Mouse (Mus musculus): ENCODE results near the gene Gm28042.

Gene Gm28042

DNA sequence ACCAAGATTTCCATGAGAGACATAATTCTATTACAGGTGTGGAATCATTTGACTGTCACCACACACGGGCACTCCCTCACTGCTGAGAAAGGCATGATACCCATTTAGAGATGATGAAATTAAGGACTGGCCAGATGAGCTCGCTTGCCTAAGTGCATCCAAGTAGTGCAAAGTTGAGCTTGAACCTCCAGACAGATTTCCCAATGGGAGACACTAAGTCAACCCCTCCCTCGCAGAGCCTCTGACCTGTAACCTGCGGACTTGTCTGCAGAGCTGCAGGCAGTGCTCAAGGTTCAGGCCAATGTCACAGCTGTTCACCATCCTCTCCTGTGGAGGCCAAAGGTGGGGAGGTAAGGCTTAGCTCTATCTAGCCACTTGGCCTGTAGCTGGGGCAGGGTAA is 31.5 kb downstream of the Gm28042 start:
- DNase-seq (ENCODE audit: low read depth, low spot score): no peak

- no peak for DNase-seq (ENCODE audit: low read depth, low spot score)
Measured at GRCm38 (mm10) chr2:120059466-120059865, 32.2 kb downstream of the Gm28042 start.

DNA sequence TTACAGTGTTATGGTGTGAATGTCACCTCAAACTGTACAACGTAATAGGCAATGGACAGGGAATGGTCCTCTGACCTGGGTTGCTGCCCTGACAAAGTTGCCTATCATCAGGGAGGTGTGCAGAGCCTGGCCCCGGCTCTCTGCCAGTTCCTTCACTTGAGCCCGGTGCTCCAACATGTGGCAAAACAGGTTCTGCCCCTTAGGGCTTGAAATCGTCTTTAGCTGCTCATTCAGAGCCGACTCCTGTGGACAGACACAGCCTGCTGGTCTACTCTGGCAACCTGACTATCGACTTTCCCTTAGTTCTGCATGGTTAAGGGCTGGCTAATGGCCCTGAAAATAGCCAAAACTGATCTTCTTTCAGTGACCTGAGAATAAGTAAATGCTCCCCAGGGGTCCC is 32.9 kb downstream of the Gm28042 start:
- DNase-seq (ENCODE audit: low read depth, low spot score): no peak

DNA sequence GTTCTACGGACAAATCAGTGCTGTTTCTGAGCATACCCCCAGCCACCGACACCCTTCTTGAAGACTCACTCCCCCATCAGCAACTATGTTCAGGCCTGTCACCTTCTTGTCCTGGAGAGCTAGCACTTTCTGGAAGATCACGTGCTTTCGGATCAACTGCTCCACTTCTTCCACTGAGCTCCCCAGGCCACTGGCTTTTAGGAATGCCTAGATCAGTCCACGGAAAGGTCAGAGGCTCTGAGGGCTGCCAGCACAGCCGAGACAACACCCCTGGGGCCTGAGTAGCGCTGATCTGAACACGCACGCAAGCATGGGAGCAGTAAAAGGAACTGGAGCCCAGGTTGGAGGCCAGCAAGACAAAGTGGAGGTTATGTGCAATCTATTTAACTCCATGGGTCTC is 33.4 kb downstream of the Gm28042 start:
- DNase-seq (ENCODE audit: low read depth, low spot score): no peak

GRCm38 (mm10) chr2:120062248-120062647 is 35.0 kb downstream of the Gm28042 start:
- no peak for DNase-seq (ENCODE audit: low read depth, low spot score)

DNA sequence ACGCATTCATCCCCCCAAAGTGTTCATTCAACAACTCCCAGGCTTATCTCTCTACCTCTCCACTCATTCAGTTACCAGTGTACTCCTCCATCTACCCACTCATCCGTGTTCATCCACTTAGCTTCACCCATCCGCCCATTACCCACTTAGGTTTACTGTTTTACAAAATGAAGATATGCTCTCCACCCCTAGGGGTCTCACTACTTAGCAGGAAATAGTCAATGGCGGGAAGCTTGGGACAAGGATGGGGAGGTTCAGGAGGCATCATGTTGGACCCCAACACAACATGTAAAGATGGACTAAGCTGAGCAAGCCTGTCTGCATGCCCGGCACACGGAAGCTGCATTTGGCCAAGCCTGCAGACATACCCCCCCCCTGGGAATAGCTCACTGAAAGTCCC is 37.3 kb downstream of the Gm28042 start:
- no peak for DNase-seq (ENCODE audit: low read depth, low spot score)

GRCm38 (mm10) chr2:120065243-120065642 is 38.0 kb downstream of the Gm28042 start:
- DNase-seq (ENCODE audit: low read depth, low spot score): no peak

DNA sequence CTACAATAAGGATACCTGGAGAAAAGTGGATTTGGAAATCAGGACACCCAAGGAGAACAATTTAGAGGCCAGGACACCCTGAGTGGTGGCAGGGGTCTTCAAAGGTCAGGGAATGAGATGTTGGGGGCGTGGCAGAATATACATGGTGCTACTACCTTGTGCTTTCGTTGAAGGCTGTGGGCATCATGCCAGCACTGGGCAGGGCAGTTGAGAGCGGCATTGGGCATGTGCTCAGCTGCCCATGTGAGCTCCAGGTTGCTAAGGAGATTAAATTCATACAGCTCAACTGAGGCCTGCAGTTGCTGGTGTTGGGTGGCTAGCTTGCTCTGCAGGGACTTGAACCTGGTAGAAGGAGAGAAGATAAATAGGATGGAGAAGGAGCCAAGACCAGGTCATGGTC is 38.9 kb downstream of the Gm28042 start:
- DNase-seq (ENCODE audit: low read depth, low spot score): no peak

DNA sequence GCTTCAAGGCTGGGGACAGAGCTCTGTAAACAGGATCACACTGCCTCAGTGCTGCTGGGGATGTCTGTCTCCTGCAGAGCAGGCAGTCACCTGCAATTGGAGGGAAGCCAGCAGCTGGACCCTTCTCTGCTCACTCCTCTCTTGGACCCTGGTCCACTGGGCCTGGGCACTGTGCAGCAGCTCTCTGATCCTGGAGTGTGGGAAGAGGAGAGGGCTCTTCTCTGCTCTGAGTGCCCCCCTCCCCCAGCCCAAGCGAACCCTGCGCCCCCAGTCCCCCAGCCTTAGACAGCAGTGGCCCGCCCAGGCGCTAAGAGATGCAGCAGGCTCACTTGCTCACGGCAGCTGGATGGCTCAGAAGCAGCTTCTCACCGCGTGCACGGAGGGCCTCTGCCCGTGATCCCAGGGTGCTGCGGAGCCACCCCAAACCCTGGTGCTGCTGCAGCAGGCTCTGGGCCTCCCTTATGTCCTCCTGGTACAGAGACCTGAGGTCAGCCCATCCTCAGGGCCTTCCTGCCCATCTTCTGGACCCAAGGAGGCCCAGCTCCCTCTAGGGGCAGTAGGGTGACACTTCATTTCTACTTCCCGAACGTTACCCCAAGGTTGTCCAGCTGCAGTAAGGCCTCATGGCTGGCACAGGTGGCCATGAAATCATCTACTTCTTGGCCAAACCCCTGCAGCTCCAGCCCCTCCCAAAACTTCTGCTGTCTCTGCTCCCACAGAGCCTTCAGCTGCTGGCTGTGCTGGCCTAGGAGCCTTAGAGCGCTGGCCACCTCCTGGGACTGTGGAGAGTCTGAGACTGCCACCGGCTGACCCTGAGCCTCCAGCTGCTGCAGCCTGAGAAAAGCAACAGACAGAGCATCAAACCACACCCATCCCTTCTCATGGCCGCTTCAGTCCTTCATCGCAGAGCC is 41.5 kb downstream of the Gm28042 start:
- no peak for DNase-seq (ENCODE audit: low read depth, low spot score)

- no peak for DNase-seq (ENCODE audit: low read depth, low spot score)
Measured at GRCm38 (mm10) chr2:120069466-120069990, 42.2 kb downstream of the Gm28042 start.

DNA sequence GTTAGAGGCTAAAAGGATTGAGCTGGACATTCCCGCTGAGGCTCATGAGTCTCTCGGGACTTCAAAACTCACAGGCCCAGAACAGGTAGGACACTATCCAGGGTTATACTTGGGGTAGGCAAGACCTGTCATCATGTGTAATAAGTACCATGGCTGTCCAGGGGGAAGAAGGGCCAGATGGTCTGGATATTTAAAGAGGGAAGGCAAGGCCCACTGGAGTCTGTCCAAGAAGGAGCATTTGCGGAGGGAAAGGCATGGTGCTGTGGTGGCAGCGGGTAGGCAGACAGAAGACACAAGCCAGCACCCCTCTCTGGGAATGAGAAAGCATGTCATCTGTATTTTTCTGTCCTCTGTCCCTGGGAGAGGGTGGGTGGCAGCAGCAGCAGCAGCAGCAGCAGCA is 46.8 kb downstream of the Gm28042 start:
- no peak for DNase-seq (ENCODE audit: low read depth, low spot score)

GRCm38 (mm10) chr2:120076076-120076705 is 48.9 kb downstream of the Gm28042 start:
- peak; percentile 82 for DNase-seq (ENCODE audit: low read depth, low spot score)

DNA sequence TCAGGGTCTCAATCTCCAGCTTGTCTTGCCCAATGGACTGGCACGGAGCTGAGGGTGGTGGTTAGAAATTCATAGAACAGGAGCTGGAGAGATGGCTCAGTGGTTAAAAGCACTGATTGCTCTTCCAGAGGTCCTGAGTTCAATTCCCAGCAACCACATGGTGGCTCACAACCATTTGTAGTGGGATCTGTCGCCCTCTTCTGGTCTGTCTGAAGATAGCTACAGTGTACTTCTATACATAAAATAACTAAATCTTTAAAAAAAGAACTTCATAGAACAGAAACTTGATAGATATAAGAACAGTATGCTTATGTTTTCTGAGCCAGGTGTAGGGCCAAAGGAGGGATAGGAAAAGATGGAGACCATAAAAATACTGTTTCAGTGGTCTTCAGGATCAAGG is 55.1 kb downstream of the Gm28042 start:
- no peak for DNase-seq (ENCODE audit: low read depth, low spot score)

GRCm38 (mm10) chr2:120084593-120085361 is 57.5 kb downstream of the Gm28042 start:
- no peak for DNase-seq (ENCODE audit: low read depth, low spot score)

DNA sequence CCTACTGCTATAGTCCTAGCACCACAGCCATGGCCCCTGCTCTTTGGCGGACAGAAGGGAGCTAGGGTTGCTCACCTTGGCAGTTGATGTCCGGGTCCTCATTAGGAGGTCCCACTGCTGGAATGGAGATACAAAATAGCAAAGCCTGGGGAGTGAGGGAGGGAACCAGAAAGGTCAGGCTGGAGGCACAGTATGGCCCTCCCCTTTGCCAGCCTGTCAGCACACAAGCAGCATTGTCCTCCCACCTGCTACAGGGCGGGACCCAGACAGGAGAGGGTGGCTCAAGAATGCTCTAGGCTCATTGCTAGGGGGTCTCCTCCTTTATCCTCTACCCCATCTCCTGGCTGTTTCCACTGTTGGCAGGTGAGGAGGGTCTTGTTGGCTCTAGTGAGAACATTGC is 58.7 kb downstream of the Gm28042 start:
- DNase-seq (ENCODE audit: low read depth, low spot score): no peak

DNA sequence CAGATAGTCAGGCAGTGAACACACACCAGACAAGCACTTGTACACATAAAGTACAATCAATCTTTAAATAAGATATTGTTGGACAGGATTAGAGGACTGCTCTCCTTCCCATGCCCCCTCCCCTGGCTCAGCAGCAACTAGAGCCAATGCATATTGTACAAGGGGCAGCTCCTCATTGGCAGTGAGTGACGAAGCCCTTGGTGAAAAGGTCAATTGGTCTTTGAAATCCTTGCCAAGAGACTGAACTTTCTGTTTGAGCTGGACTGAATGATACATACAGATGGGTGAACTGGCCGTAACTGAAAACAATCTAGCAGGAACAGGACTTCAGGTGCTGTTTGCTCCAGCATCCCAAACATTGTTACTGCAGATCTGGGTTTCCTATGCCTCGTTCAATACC is 60.1 kb downstream of the Gm28042 start:
- no peak for DNase-seq (ENCODE audit: low read depth, low spot score)

- no peak for DNase-seq (ENCODE audit: low read depth, low spot score)
Measured at GRCm38 (mm10) chr2:120087897-120088296, 60.6 kb downstream of the Gm28042 start.

GRCm38 (mm10) chr2:120090979-120091378 is 63.7 kb downstream of the Gm28042 start:
- DNase-seq (ENCODE audit: low read depth, low spot score): no peak
